Mouse (Mus musculus): Measurements from ENCODE around the gene 4930523C07Rik. TPM values are rescaled to one million over a fixed set of nuclear protein-coding genes. Genes with fewer than 3 reads are reported as not detected.

The 4930523C07Rik gene
- polyA plus RNA-seq, 1 experiment from 2014 or later: 2.8 TPM

Other genes starting within 250 kb of the 4930523C07Rik start
- 0.09 TPM in 1 of 2 replicates, not detected in the other for gene Tnn, start 109.2 kb downstream of the 4930523C07Rik start, polyA plus RNA-seq (2014; fragmentation: Nextera tagmentation; extraction: Ambion mirVana)
- 132 and 145 TPM in 2 replicates for gene Mrps14, start 150.8 kb downstream of the 4930523C07Rik start, polyA plus RNA-seq (2014; fragmentation: Nextera tagmentation; extraction: Ambion mirVana)
- gene Cacybp, start 168.5 kb downstream of the 4930523C07Rik start, polyA plus RNA-seq (2014; fragmentation: Nextera tagmentation; extraction: Ambion mirVana): 279 and 292 TPM in 2 replicates